Mouse (Mus musculus) myocyte (in vitro differentiated cells): ENCODE measurements at regions not wholly inside any gene's neighbourhood (a gene's known extent, or its start where the extent isn't known, plus 50 kb on each side); places are given as distances from the start of the nearest gene placed in this dataset.

Experiments
- H3K27me3 ChIP-seq: one replicate; pipeline ENCODE4 v1.6.1; 2011; ENCODE audit not compliant: control insufficient read depth, insufficient read depth, insufficient read length
- H3K36me3 ChIP-seq: one replicate; pipeline ENCODE4 v1.6.1; 2011; ENCODE audit not compliant: control insufficient read depth, insufficient read depth
- H3K4me2 ChIP-seq: one replicate; pipeline ENCODE4 v1.6.1; 2011; ENCODE audit warnings: low read depth, control low read depth
- H3K4me3 ChIP-seq: one replicate; pipeline ENCODE4 v1.5.1; 2011; ENCODE audit warnings: mild to moderate bottlenecking, control low read depth, moderate library complexity
- H3K79me2 ChIP-seq: one replicate; pipeline ENCODE4 v1.6.1; 2011; ENCODE audit not compliant: control insufficient read depth, insufficient read depth
- H3ac ChIP-seq: one replicate; pipeline ENCODE4 v1.6.1; 2011; ENCODE audit not compliant: control insufficient read depth, insufficient read length
- CEBPB ChIP-seq: IDR thresholded peaks from 2 replicates; pipeline ENCODE4 v1.6.1; 2011; ENCODE audit warnings: mild to moderate bottlenecking, moderate library complexity; ENCODE audit not compliant: poor library complexity, insufficient read depth, severe bottlenecking
- E2F4 ChIP-seq: IDR thresholded peaks from one replicate; pipeline ENCODE4 v1.6.1; 2011; ENCODE audit warnings: mild to moderate bottlenecking, control low read depth, moderate library complexity; ENCODE audit not compliant: insufficient read depth
- MAX ChIP-seq: IDR thresholded peaks from one replicate; pipeline ENCODE4 v1.6.1; 2011; ENCODE audit warnings: low read depth, mild to moderate bottlenecking, control low read depth
- MYOD1 ChIP-seq, 3 experiments: IDR thresholded peaks; one replicate each; pipeline ENCODE4 v1.6.1; 2011; ENCODE audit warnings: control low read depth in 2 of 3, low read depth in 2 of 3, mild to moderate bottlenecking in 2 of 3, moderate library complexity in 1 of 3; ENCODE audit not compliant: insufficient read length in 2 of 3, control insufficient read depth in 1 of 3
- MYOG ChIP-seq, 3 experiments: IDR thresholded peaks; one replicate each; pipeline ENCODE4 v1.6.1; 2011; ENCODE audit warnings: control low read depth in 2 of 3, low read depth in 2 of 3, mild to moderate bottlenecking in 2 of 3; ENCODE audit not compliant: insufficient read length in 2 of 3, control insufficient read depth in 1 of 3, insufficient read depth in 1 of 3
- POLR2A ChIP-seq: IDR thresholded peaks from one replicate; pipeline ENCODE4 v1.6.1; 2011; ENCODE audit warnings: low read depth, mild to moderate bottlenecking, control low read depth, moderate library complexity; ENCODE audit not compliant: insufficient read length
- POLR2AphosphoS2 ChIP-seq: IDR thresholded peaks from one replicate; pipeline ENCODE4 v1.6.1; 2011; ENCODE audit warnings: low read depth, control low read depth; ENCODE audit not compliant: insufficient read length
- REST ChIP-seq: IDR thresholded peaks from one replicate; pipeline ENCODE4 v1.6.1; 2011; ENCODE audit warnings: mild to moderate bottlenecking, control low read depth, moderate library complexity; ENCODE audit not compliant: insufficient read depth, insufficient read length
- SRF ChIP-seq: IDR thresholded peaks from one replicate; pipeline ENCODE4 v1.6.1; 2011; ENCODE audit warnings: low read depth; ENCODE audit not compliant: control insufficient read depth, insufficient read length
- TCF12 ChIP-seq: IDR thresholded peaks from one replicate; pipeline ENCODE4 v1.6.1; 2011; ENCODE audit warnings: mild to moderate bottlenecking, control low read depth; ENCODE audit not compliant: poor library complexity, insufficient read depth, severe bottlenecking
- TCF3 ChIP-seq: IDR thresholded peaks from one replicate; pipeline ENCODE4 v1.6.1; 2011; ENCODE audit warnings: low read depth, control low read depth; ENCODE audit not compliant: insufficient read length
- USF1 ChIP-seq: IDR thresholded peaks from one replicate; pipeline ENCODE4 v1.6.1; 2011; ENCODE audit warnings: low read depth, mild to moderate bottlenecking, control low read depth, moderate library complexity

DNA sequence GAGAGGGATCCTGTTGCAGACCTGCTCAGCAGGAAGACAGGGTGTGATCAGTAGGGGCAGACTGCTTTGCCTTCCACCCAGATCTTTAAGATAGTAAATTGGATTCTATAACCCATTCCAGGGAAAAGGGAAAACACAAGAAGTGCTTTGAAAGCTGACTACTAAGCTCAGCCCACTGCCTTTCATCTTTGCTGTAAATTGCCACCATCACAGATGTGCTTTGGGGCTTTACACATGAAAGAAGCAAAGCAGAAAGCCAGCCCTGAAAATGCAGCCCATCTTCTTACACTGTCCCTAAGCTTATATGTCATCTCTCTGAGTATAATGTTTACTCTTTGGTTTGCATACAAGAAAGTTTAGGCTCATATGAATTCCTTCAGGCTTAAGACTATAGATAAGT lies 283.6 kb downstream of the Tm4sf1 start:
- TF ChIP-seq MYOG (IDR thresholded peaks at IDR 0.05; ENCODE audit: control insufficient read depth in 1 of 3, insufficient read depth in 1 of 3, insufficient read length in 2 of 3, low read depth in 2 of 3) (no peak), USF1 (no peak), E2F4 (no peak), POLR2A (no peak), MYOD1 (IDR thresholded peaks at IDR 0.05; ENCODE audit: control insufficient read depth in 1 of 3, insufficient read length in 2 of 3, low read depth in 2 of 3) (no peak), MAX (no peak)
- H3K27me3 ChIP-seq: no peaks in the 10 kb centered on the region
- H3K79me2 ChIP-seq: no peaks in the 10 kb centered on the region
- H3ac ChIP-seq: no peak overlapping the region
- H3K36me3 ChIP-seq: no peaks in the 10 kb centered on the region
- no peak overlapping the region for H3K4me2 ChIP-seq
- no peak overlapping the region for H3K4me3 ChIP-seq

DNA sequence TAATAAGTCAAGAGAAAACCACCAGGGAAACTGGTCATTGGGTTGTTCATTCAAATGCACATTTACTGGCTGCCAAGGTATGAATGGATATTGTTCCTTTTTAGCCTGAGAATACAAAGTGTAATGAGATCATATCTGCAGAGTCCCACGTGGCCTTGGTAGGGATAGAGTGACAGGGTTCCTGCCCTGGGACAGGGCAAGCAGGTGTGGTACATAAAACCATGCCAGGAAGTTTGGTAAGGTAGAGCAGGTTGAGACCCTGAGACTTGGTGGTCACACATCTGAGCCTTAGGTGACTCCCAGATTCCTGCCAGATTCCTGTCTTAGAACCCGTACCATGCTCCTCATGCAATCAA lies 320.5 kb downstream of the Tm4sf1 start:
- TF ChIP-seq TCF3 (no peak), POLR2A (no peak), REST (no peak), MYOG (IDR thresholded peaks at IDR 0.05; ENCODE audit: control insufficient read depth in 1 of 3, insufficient read depth in 1 of 3, insufficient read length in 2 of 3, low read depth in 2 of 3) (no peak), E2F4 (no peak), USF1 (no peak), CEBPB (no peak), MYOD1 (IDR thresholded peaks at IDR 0.05; ENCODE audit: control insufficient read depth in 1 of 3, insufficient read length in 2 of 3, low read depth in 2 of 3) (no peak), POLR2AphosphoS2 (no peak), TCF12 (no peak), SRF (no peak), MAX (no peak)
- Histone ChIP-seq H3K4me3 (no peak overlapping the region), H3ac (no peak overlapping the region), H3K27me3 (no peaks in the 10 kb centered on the region), H3K4me2 (no peak overlapping the region), H3K79me2 (no peaks in the 10 kb centered on the region), H3K36me3 (no peaks in the 10 kb centered on the region)

DNA sequence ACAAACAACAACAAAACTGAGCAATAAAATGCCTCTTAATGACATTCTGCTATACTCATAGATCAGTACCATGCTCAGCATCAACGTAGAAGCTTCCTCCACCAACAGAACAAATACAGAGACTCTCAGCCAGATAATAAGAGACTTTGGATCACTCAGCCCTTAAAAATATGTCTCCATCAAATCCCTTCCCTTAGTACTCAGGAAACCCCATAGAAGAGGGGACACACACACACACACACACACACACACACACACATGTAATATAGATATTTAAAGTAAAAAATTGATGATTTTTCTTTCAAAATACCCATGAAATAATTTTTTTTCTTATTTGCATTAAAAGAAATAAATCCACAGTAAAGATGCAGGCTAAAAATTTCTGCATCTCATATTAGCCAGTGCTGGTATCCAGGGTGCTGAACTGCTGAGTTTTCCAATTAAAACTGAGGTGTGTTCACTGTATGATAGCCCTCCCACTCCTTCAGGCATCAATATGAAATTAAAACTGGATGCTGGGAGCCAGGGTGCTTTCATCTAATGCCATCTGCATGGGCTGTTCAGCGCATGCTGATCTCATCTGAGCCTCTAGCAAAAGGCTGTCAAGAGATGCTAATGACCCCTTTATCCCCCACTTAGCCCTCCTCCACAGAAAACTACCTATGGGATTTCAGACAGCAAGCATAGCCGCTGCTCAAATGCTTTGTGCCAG lies 321.0 kb downstream of the Tm4sf1 start:
- Histone ChIP-seq H3K79me2 (no peaks in the 10 kb centered on the region), H3K4me2 (no peak overlapping the region), H3ac (no peak overlapping the region), H3K36me3 (no peaks in the 10 kb centered on the region), H3K4me3 (no peak overlapping the region), H3K27me3 (no peaks in the 10 kb centered on the region)
- TF ChIP-seq TCF12: no peak
- no peak for TF ChIP-seq MYOG (IDR thresholded peaks at IDR 0.05; ENCODE audit: control insufficient read depth in 1 of 3, insufficient read depth in 1 of 3, insufficient read length in 2 of 3, low read depth in 2 of 3)
- no peak for TF ChIP-seq MAX
- TF ChIP-seq CEBPB: no peak

DNA sequence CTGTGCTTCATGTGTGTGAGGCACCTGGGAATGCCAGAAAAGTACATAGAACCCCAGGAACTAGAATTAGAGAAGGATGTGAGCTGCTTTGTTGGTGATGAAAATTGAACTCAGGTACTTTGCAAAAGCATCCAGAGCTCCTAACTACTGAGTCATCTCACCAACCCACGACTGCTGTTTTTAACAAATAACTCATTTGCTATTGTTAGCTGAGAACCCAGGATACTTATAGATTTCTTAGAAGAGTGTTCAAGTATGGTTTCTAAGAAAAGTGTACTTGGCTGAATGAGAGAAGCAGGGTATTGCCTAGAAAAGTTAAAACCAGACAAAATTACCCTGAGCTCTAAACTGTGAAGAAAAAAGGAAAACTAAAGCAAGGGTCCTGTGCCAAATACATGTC lies 335.8 kb downstream of the Tm4sf1 start:
- H3K4me3 ChIP-seq: no peak overlapping the region
- no peaks in the 10 kb centered on the region for H3K27me3 ChIP-seq
- H3K36me3 ChIP-seq: no peaks in the 10 kb centered on the region
- no peak for TF ChIP-seq MYOG (IDR thresholded peaks at IDR 0.05; ENCODE audit: control insufficient read depth in 1 of 3, insufficient read depth in 1 of 3, insufficient read length in 2 of 3, low read depth in 2 of 3)
- no peak for TF ChIP-seq POLR2AphosphoS2
- TF ChIP-seq POLR2A: no peak
- no peak overlapping the region for H3K4me2 ChIP-seq
- H3K79me2 ChIP-seq: no peaks in the 10 kb centered on the region
- H3ac ChIP-seq: no peak overlapping the region

DNA sequence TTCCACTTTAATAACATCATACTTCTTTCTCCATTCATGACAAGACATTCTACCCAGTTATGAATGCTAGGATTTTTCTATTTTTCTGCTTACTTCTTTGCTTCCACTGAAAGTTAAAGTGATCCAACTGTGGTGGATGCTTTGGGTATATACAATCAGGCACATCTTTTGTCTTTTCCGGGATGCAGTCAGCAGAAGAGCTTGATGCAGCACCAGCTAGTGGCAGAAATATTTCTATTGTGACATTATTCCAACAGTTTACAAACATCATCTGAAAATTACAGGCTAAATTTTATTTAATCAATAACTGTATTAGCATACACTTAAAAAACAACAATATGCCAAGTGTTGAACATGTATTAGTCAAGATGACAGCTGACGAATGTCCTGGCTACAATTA lies 336.3 kb downstream of the Tm4sf1 start:
- no peak for TF ChIP-seq TCF3
- no peak for TF ChIP-seq MYOD1 (IDR thresholded peaks at IDR 0.05; ENCODE audit: control insufficient read depth in 1 of 3, insufficient read length in 2 of 3, low read depth in 2 of 3)
- TF ChIP-seq TCF12: no peak
- no peak for TF ChIP-seq MAX
- no peak for TF ChIP-seq POLR2A
- no peak for TF ChIP-seq POLR2AphosphoS2

More for the DNA sequence above, 336.3 kb downstream of the Tm4sf1 start:
- no peak overlapping the region for H3K4me2 ChIP-seq
- no peaks in the 10 kb centered on the region for H3K36me3 ChIP-seq
- no peak overlapping the region for H3ac ChIP-seq
- H3K4me3 ChIP-seq: no peak overlapping the region
- H3K27me3 ChIP-seq: no peaks in the 10 kb centered on the region
- no peaks in the 10 kb centered on the region for H3K79me2 ChIP-seq
